Mouse (Mus musculus): Measurements from ENCODE around the gene Nploc4. TPM values are rescaled to one million over a fixed set of nuclear protein-coding genes. Genes with fewer than 3 reads are reported as not detected.
A peak's percentile ranks its signal among the peaks of the same experiment; 100 is the strongest.

The Nploc4 gene
- total and polyA plus RNA-seq, 2 experiments from 2014 or later, result 28.6 to 65.8 TPM

DNA sequence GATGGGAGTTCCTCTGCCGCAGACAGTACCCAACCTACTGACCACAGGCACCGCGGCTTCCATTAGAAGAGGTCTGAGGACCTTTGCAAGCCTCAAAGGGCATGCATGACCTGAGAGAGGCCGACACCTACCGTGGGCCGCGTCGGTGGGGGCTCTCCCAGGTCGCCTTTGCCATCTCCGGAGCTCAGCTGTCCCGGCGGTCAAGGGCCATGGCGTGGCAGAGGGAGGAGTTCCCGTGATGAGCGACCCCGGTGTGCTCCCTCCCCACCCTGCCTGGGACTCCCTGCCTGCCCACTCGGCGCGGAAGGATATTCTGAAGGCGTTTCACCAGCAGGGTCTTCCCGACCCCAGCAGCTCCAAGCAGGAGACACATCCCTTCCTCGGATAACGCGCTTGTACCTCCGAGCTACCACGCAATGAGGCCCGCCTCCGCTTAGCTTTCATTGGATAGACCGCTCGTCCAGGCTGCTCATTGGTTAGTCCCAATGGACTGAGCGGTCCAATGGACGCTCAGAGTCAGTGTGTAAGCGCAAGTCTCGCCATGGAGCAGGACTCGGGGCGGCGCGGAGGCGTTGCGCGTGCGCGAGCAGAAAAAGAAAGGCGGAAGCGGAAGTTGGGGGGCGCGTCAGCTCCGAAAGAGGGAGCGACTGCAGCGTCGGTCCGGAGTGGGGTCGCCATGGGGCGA, 29.7 kb upstream of the Nploc4 start, which contains the start of gene Arl16:
TSS of gene Arl16 (minus strand) at position 557 of the 685 bp plus-strand sequence.
- Histone ChIP-seq H3K9me3 (ENCODE audit: low read length) (no peaks in the 10 kb centered on the region), H3K4me1 (ENCODE audit: insufficient read depth) (peaks cover 15% of the 10 kb centered on the region), H3K4me2 (ENCODE audit: low read depth) (peak within 1 kb of the TSS; percentile 86), H3K4me3 (ENCODE audit: low read depth, low read length) (peak within 1 kb of the TSS; percentile 93), H3K27ac (ENCODE audit: low read depth, low read length) (peak within 1 kb of the TSS; percentile 92), H3K27me3 (ENCODE audit: insufficient read depth, low read length) (no peaks in the 10 kb centered on the region), H3K9ac (peak within 1 kb of the TSS; percentile 80), H3K36me3 (ENCODE audit: insufficient read depth) (peaks cover 50% of the 10 kb centered on the region)
- peak; percentile 99 for DNase-seq
- ATAC-seq, result peak; percentile 100
- 0 out of 2 replicates have a peak, but pooled peaks have one; percentile 1 for TF ChIP-seq CTCF (IDR thresholded peaks at IDR 0.05; ENCODE audit: low read depth)
- WGBS, result 1% methylated on average over 54 of the region's 54 CpGs

DNA sequence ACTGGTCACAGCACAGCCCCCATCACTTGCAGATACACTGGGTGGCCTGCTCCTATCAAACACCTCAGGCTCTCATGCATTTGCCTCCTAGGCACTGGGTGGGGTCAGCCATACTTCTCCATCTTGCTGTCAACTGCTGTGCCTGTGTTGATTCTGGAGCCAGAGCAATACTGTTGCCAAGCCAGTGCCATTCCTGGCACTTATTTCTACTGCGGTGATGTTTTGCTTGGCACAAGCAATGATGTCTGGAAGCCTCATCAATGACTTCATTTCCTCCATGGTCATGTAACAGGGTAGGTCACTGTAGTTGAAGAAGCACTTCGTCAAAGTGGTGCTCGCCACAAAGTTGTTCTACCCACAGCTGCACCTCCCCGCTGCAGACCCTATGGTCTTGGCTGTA, 28.0 kb upstream of the Nploc4 start:
- H3K36me3 ChIP-seq (ENCODE audit: insufficient read depth), result peaks cover 49% of the 10 kb centered on the region
- H3K9me3 ChIP-seq (ENCODE audit: low read length), result no peaks in the 10 kb centered on the region
- H3K4me3 ChIP-seq (ENCODE audit: low read depth, low read length), result no peak overlapping the region
- ATAC-seq, result no peak
- no peak for TF ChIP-seq CTCF (IDR thresholded peaks at IDR 0.05; ENCODE audit: low read depth)
- no peaks in the 10 kb centered on the region for H3K27me3 ChIP-seq (ENCODE audit: insufficient read depth, low read length)
- no peak overlapping the region for H3K27ac ChIP-seq (ENCODE audit: low read depth, low read length)
- peaks cover 15% of the 10 kb centered on the region for H3K4me1 ChIP-seq (ENCODE audit: insufficient read depth)
- H3K4me2 ChIP-seq (ENCODE audit: low read depth), result no peak overlapping the region
- WGBS, result 95% methylated on average over 4 of the region's 4 CpGs
- H3K9ac ChIP-seq, result no peak overlapping the region
- no peak for DNase-seq

DNA sequence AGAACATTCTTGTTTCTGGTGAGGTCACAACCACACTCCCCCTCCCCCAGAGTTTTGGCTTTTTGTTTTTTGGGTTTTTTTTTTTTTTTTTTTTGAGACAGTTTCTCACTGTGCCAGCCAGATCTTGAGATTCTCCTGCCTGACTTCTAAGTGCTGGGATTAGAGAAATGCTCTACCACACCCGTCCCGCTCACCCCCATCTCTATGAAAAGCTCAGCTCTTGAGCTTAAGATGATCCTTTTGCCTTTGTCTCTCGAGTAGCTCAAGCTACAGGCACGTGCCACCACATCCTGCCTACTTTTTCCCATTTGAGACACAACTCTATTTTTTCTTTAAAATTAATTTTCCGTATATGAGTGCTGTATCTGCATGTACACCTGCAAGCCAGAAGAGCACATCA, 26.9 kb upstream of the Nploc4 start:
- 87% methylated on average over 5 of the region's 5 CpGs for WGBS
- Histone ChIP-seq H3K36me3 (ENCODE audit: insufficient read depth) (peaks cover 42% of the 10 kb centered on the region), H3K27me3 (ENCODE audit: insufficient read depth, low read length) (no peaks in the 10 kb centered on the region), H3K9ac (no peak overlapping the region), H3K27ac (ENCODE audit: low read depth, low read length) (no peak overlapping the region), H3K4me3 (ENCODE audit: low read depth, low read length) (no peak overlapping the region), H3K9me3 (ENCODE audit: low read length) (no peaks in the 10 kb centered on the region), H3K4me2 (ENCODE audit: low read depth) (no peak overlapping the region), H3K4me1 (ENCODE audit: insufficient read depth) (peaks cover 15% of the 10 kb centered on the region)
- ATAC-seq (no peak), DNase-seq (no peak)
- TF ChIP-seq CTCF (IDR thresholded peaks at IDR 0.05; ENCODE audit: low read depth), result no peak

DNA sequence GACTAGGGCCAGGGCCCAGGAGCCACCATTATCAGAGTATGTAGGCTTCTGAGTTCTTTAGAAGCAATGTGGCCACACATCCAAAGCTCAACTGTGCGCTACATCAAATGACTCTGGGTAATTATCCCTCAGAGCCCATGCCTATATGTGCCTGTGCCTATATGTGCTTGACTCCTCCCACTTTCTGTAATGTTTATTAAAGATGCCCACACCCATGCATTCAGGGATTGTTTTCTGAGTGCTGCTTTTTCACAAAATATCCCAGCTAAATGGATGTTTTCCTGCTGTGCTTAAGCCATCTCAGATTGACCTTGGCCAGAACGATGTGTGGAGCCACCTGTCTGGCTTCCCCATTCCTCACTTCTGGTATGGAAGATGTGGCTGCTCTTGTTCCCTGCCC, 26.0 kb upstream of the Nploc4 start:
- no peak overlapping the region for H3K27ac ChIP-seq (ENCODE audit: low read depth, low read length)
- H3K36me3 ChIP-seq (ENCODE audit: insufficient read depth), result peaks cover 42% of the 10 kb centered on the region
- WGBS, result 87% methylated on average over 2 of the region's 2 CpGs
- ATAC-seq (no peak), DNase-seq (no peak)
- H3K4me2 ChIP-seq (ENCODE audit: low read depth), result no peak overlapping the region
- no peaks in the 10 kb centered on the region for H3K9me3 ChIP-seq (ENCODE audit: low read length)
- no peak overlapping the region for H3K9ac ChIP-seq
- peaks cover 18% of the 10 kb centered on the region for H3K4me1 ChIP-seq (ENCODE audit: insufficient read depth)
- H3K4me3 ChIP-seq (ENCODE audit: low read depth, low read length), result no peak overlapping the region
- no peaks in the 10 kb centered on the region for H3K27me3 ChIP-seq (ENCODE audit: insufficient read depth, low read length)
- TF ChIP-seq CTCF (IDR thresholded peaks at IDR 0.05; ENCODE audit: low read depth), result no peak

DNA sequence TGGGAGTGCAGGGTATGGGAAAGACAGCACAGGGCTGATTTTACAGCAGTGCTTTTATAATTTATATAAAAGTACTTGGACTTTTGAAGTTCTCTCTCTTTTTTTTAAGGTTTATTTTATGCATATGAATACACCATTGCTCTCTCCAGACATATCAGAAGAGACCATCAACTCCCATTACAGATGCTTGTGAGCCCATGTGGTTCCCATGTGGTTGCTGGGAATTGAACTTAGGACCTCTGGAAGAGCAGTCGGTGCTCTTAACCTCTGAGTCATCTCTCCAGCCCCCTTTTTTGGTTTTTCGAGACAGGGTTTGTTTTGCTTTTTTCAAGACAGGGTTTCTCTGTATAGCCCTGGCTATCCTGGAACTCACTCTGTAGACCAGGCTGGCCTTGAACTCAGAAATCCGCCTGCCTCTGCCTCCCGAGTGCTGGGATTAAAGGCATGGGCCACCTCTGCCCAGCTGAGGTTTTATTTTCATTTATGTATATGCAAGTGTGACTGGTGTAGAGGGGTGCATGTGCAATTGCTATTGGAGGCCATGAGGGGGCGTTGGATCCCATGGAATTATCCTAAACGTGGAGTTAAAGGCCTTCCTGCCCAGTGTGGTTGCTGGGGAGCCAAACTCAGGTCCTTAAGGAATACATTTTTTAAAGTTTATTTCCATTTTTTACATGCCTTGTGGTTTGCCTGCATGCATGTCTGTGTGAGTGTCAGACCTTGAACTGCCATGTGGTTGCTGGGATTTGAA, 21.5 kb upstream of the Nploc4 start:
- 75% methylated on average over 6 of the region's 6 CpGs for whole genome bisulfite sequencing
- Histone ChIP-seq H3K27me3 (ENCODE audit: insufficient read depth, low read length) (no peaks in the 10 kb centered on the region), H3K4me3 (ENCODE audit: low read depth, low read length) (peak overlapping the region; percentile 87), H3K9ac (peak overlapping the region; percentile 96), H3K27ac (ENCODE audit: low read depth, low read length) (no peak overlapping the region), H3K36me3 (ENCODE audit: insufficient read depth) (peaks cover 29% of the 10 kb centered on the region), H3K9me3 (ENCODE audit: low read length) (no peaks in the 10 kb centered on the region), H3K4me2 (ENCODE audit: low read depth) (peak overlapping the region; percentile 93), H3K4me1 (ENCODE audit: insufficient read depth) (peaks cover 8% of the 10 kb centered on the region; the same call in 1 of the 2 replicates)
- DNase-seq (no peak), ATAC-seq (no peak)
- peak; percentile 21; the same call in 1 of the 2 replicates for TF ChIP-seq CTCF (IDR thresholded peaks at IDR 0.05; ENCODE audit: low read depth)

DNA sequence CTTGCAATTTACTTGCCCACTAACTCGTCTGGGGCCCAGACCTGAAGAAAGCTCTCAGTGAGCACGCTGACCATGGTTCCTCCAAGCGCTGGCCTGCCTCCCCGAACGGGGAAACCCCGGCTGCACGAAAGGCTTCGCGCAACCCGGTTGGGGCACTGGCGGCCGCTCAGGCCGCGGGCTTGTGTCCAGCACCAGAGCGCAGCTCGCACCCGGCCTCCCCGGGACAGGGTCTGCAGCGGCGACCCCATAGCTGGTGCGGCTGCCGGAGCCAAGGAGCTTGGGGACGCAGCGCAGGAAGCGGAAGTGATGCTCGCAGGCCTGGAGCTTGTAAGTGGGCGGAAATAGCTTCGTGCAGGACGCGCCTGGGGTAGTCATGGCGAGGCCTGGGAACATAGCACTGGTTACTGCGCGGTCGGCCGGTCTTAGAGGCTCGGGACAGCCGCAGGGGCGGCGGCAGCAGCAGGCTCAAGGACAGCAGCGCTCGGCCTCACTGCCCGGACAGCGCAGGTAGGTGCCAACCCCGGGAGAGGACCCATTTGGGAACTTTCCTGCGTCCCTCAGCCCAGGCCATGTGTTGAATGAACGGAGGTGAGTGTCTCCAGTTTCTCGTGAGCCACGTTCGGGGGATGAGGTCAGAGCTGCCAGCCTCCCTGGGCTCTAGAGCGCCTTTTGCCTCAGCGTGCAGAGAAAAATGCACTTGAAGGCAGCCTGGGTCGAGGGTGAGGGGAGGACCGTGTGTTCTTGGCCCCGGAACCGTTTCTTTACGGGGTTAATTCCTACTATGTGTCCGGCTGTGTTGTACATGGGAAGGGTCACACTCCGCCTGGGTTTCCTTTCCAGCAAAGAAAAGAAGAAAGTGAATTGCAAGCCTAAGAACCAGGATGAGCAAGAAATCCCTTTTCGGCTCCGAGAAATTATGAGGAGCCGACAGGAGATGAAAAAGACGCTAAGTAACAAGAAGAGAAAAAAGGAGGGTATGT, 20.6 kb upstream of the Nploc4 start, which contains the start of the genes Oxld1 and Ccdc137:
TSS of gene Oxld1 (minus strand) at position 297 of the 980 bp plus-strand sequence.
TSS of gene Ccdc137 (plus strand) at position 344 of the 980 bp plus-strand sequence.
- Histone ChIP-seq H3K4me2 (ENCODE audit: low read depth) (peak within 1 kb of the TSS; percentile 93), H3K4me1 (ENCODE audit: insufficient read depth) (peaks cover 8% of the 10 kb centered on the region; the same call in 1 of the 2 replicates), H3K27me3 (ENCODE audit: insufficient read depth, low read length) (no peaks in the 10 kb centered on the region), H3K4me3 (ENCODE audit: low read depth, low read length) (peak within 1 kb of the TSS; percentile 87), H3K9me3 (ENCODE audit: low read length) (no peaks in the 10 kb centered on the region), H3K9ac (peak within 1 kb of the TSS; percentile 96), H3K36me3 (ENCODE audit: insufficient read depth) (peaks cover 25% of the 10 kb centered on the region), H3K27ac (ENCODE audit: low read depth, low read length) (peak within 1 kb of the TSS; percentile 74)
- DNase-seq (peak; percentile 87), ATAC-seq (peak; percentile 98)
- 7% methylated on average over 62 of the region's 62 CpGs for WGBS
- no peak for TF ChIP-seq CTCF (IDR thresholded peaks at IDR 0.05; ENCODE audit: low read depth)

Measured in forebrain, postnatal 0 days (tissue).